Mouse (Mus musculus) T-cell, adult 2 months (primary cell): ENCODE measurements around the gene Pik3r6.

Source experiments
- DNase-seq: peaks from one replicate; pipeline ENCODE4 v3.0.0; 2022; ENCODE audit warnings: low spot score

The Pik3r6 gene

DNA sequence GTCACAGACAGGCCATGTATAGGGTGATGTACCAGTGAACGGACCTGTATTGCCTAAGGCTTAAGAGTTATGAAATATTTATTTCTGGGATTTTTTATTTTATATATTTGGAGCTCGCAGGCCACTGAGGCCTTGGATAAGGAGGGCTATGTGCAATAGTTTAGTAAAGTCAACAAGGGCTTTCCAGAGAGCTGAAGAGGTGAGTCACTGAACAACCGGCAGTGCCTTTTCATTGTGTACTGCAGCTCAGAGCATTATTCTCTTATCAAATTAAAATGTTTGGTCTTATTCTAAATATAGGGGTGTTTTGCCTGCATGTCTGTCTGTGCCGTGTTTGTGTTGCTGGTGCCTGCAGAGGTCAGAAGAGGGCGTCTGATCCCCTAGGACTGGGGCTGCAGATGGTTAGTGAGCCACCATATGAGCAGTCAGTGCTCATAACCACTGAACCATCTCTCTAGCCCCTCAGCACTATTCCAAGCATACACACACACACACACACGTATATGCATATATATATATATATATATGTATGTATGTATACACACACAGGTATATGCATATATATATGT is 14.5 kb upstream of the Pik3r6 start:
- DNase-seq: no peak

GRCm38 (mm10) chr11:68489236-68489635 is 13.6 kb upstream of the Pik3r6 start:
- no peak for DNase-seq

GRCm38 (mm10) chr11:68492592-68492991 is 10.2 kb upstream of the Pik3r6 start:
- DNase-seq: no peak

- no peak for DNase-seq
Measured at GRCm38 (mm10) chr11:68493760-68494159, 9.1 kb upstream of the Pik3r6 start.

- DNase-seq: no peak
Measured at GRCm38 (mm10) chr11:68497081-68497480, 5.7 kb upstream of the Pik3r6 start.

DNA sequence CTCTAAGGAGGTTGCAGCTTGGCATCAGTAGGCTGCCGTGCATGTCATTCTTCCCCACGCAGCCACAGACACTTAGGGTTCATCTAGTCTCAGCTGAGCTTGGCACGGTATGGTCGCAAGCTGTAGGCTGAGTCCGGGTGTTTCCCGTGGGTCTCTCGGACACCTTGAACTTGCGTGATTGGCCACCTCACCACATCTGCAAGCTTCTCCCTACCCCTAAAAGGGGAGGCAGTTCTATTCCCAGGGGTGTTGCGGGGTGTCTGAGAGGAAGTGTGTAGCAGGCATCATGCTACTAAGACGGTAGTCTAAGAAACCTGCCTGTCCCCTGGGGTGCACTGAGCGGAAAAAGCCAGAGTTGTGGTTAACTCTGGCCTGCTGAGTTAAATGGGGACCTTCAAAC is 4.3 kb upstream of the Pik3r6 start:
- DNase-seq: peak; percentile 47

DNA sequence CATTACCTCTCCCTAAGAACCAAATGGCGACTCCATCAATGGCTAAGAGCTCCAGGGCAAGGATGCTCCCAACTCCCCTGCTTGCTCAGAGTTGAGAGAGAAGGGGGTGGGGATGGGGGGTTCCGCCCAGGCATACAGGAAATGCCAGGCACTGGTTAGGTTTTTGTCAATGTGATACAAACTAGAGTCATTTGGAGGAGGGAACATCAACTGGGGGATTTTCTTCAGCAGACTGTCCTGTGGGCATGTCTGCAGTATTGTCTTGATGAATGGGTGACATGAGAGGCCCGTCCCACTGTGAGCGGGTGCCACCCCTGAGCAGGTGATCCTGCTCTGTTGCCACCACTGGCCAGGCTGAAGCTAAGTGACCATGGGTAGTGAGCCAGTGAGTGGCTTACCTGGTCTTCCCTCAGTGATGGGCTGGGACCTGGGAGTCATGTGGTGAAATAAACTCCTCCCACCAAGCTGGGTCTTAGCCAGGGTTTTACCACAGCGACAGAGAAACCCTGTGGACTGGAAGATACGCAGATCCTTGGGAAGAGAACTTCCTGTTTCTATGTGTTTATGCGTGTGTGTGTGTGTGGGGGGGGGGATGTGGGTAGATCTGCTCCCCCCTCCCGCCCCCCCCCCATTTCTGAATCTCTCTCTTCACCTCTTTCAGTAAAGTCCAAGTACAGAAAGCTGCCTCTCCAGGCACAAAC is 3.7 kb upstream of the Pik3r6 start:
- peak; percentile 50 for DNase-seq

DNA sequence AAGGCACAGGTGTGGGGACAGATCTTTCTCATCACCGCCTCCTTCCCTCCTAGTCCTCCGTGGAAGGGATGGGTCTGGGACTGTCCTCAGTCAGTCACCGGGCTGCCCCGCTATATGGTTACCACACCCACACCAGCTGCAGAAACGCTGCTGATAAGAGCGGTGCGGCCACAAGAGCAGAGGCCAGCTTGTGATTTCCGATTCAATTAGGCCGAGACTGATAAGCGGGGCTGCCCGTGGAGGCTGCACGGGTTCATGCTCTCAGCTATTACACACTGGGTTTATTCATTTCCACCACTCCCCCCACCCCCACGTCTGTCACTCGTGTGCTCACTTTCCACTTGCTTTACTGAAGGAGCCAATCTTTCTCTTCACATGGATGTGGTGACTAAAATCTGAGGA is 1.9 kb upstream of the Pik3r6 start:
- DNase-seq: no peak

DNA sequence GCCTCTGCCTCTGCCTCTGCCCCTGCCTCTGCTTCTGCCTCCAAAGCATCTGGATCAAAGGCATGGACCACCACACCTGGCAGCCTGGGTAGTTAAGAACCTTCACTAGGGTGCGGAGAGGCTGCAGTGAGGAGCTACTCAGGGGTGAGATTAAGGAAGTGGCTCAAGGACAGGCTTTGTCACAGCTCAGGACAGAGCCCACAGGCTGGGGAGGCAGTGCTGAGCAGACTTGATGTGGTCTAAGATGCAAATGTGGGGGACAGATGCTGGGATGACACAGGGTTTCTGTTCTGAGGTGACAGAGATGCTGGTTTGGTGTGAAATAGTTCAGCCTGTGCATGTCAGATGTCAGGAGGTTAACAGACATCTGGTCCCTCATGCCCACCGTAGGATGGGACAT is 411 bp upstream of the Pik3r6 start:
- DNase-seq: no peak

DNA sequence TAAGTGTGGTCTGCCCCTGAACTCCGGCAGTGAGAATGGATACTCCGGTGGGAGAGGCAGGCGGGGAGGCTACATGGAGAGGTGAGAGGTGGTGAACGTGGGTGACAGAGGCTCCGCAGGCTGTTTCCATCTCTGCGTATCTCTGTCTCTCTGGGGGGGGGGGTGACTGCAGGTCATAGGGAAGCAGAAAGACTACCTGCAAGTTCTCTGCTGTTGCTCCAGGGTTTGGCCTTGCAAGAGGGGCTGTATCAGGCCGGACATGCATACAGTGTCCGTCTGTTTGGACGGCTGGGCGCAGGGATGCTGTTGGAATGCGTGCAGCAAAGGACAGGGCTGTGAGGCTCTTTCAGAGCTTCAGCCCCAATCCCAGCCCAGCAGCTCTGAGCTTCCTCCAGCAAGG is 2.1 kb downstream of the Pik3r6 start:
- DNase-seq: no peak

GRCm38 (mm10) chr11:68507246-68507645 is 4.4 kb downstream of the Pik3r6 start:
- no peak for DNase-seq

- no peak for DNase-seq
Measured at GRCm38 (mm10) chr11:68508619-68509018, 5.8 kb downstream of the Pik3r6 start.

- DNase-seq: no peak
Measured at GRCm38 (mm10) chr11:68509194-68509593, 6.4 kb downstream of the Pik3r6 start.

DNA sequence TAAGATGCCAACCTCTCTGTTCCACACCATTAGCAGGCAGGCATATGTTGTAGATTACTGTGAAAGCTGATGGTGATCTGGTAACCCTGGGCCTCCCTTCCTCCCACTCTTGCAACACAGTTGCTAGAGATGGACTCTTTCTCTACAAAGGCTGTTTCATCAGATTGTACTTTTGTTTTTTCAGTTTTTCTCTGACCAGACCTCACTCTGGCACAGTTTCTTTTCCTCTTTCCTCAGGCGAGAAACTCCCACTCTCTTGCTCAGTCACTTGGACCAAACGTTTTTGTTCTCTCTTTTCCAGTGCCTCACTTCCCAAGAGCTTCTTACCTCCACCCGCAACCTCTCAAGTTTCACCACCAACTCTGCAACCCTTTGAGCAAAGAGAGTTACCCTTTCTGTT is 11.2 kb downstream of the Pik3r6 start:
- DNase-seq: no peak

GRCm38 (mm10) chr11:68519362-68519761 is 16.5 kb downstream of the Pik3r6 start:
- DNase-seq: no peak

DNA sequence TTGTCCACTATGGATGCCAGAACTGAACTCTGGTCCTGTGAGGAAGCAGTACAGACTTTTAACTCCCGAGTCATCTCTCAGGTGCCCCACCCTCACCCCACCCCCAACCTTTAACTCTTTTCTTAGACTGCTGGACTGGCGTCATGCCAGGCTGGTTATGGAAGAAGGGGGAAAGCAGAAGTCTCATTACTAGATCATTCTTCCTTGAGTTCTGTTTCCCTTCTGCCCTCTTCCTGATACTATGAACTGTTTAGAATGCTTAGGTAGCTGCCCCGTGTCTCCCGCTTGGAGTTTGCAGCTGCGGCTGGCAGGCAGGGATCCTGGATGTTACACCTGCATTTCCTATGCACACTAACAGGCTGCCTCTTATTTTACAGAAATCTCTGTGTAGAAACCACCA is 17.0 kb downstream of the Pik3r6 start:
- no peak for DNase-seq

DNA sequence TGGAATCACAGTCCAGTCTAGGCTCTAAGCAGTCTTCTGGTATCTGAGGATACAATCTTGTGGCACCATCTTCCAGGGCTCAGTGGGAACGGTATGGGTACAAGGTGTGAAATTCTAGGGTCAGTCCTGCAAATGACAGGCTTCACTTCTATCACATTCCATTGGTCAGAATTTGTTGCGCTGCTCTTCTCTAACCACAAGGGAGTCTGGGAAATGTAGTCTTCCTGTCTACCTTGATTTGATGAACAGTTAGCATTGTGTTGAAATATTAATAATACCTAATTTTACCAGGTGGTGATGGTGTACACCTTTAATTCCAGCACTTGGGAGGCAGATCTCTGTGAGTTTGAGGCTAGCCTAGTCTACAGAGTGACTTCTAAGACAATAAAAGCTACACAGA is 17.6 kb downstream of the Pik3r6 start:
- DNase-seq: no peak

DNA sequence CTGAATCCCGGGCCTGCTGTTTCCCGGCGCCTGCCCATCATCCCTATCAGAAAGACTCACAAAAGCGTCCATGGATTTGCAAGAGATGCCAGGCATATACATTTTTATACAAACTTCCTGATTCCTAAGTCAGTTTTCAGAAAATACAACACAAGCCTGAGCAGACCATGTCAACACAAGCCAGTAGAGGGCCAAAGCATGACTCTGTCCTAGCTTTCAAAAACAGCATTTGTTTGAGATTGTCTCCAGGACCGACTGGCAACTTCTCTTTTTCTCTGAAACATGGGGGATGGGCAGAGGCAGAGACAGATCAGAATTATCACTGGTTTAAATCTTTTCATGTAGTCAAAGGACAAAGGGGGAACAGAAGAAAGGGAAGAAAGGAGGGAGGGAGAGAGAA is 18.5 kb downstream of the Pik3r6 start:
- no peak for DNase-seq

GRCm38 (mm10) chr11:68526441-68526840 is 23.6 kb downstream of the Pik3r6 start:
- no peak for DNase-seq

- DNase-seq: peak; percentile 13
Measured at GRCm38 (mm10) chr11:68531066-68531806, 28.4 kb downstream of the Pik3r6 start.

DNA sequence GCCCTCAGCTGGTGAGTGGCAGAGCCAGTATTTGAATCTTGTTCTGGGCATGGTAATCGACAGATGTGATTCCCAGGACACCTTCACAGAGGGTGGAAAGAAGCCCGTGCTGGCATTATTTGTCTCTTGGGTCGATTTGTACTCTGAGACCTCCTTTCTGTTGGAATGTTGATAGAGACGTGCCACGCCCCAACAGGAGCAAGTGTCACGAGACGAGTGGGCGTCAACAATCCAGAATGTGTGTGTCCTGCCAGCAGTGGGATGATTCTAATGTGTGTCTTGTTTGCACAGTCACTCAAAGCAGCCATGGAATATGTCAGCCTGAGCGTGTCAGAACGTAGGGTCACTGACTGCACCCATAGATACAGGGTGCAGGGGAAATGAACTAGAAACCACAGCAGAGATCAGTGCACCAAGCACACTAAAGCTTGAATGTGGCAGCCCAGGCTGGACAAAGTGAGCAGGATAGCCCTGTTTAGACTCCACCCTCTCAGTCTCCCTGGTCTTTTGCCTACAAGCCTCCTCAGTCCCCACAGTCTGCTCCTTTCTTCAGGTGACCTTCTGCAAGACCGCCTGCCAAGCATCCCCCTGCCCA is 29.2 kb downstream of the Pik3r6 start:
- DNase-seq: no peak

DNA sequence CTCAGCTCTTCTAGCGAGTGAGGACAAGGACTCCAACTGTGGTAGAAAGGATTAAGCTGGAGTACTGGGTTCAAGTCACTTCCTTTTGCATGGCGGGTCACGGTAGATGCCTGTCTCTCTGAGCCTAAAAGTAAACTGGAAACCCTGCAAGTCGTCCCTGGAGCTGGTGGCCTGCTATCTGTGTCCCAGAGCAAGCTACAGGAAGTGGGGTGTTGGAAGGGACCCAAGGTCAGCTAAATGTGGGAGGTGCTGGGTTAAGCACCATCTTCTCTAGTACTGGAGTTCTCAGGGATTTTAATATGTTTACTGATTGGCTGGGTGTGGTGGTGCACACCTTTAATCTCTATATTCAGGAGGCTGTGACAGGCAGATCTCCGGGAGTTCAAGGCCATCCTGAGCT is 30.0 kb downstream of the Pik3r6 start:
- DNase-seq: no peak

GRCm38 (mm10) chr11:68533971-68534475 is 31.2 kb downstream of the Pik3r6 start:
- DNase-seq: no peak
